Comparison of ENCODE assay signal across 13 mouse cellular contexts in the genomic region with DNA sequence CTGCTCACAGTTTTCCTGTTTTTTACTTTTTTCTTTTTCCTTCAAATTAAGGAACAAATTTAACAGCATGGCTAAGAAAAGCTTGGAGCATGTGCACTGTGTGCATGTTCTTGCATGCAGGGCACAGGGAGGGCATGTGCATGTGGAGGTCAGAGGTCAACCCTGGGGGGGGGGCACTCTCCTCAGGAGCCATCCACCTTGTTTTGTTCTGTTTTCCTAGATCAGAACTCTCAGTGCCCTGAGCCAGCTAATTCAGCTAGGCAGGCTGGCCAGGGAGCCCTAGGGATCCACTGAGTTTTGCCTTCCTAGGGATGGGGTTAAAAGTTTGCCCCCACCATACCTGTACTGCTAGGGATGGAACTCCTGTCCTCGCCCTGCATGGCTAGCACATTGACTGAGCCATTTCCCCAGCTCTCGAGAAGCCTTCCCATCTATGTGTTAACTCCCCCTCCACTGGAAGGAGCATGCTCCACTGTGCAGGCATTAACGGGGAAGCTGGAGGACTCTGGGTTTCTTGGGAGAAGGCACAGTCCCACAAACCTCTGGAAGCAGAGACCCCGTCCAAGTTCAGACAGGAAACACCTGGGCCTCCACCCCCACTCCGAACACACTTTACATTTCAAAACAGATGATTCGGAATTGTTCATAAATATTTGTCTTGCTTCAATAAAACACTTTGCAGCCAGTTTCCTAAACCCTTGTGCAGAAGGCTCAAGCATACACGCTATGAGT.
A peak's percentile ranks its signal among the peaks of the same experiment; 100 is the strongest.
DNase-seq lines count a peak whose midpoint lies in the region; ATAC-seq and TF ChIP-seq lines count a peak whose summit lies in the region.
"Had no signal": no experiment of that assay in that cellular context is flagged by ENCODE, and none has a peak within 500 bp of the region (broad histone marks: within the 10 kb centered on the region; RNA-seq: fewer than 3 reads in every experiment).

No protein-coding gene starts in this region.

- H3K27me3 ChIP-seq in heart, embryonic 11.5 days (ENCODE audit: control insufficient read depth, insufficient read depth, low read length): no peaks in the 10 kb centered on the region
- H3K27me3 ChIP-seq in liver, embryonic 14.5 days (ENCODE audit: control insufficient read depth, insufficient read depth, low read length): no peaks in the 10 kb centered on the region
- H3K27me3 ChIP-seq in liver, embryonic 11.5 days (replicated peaks; ENCODE audit: control insufficient read depth, insufficient read depth, low read length): no peaks in the 10 kb centered on the region
- H3K27me3 ChIP-seq in limb, embryonic 15.5 days: no peaks in the 10 kb centered on the region
- H3K27me3 ChIP-seq: Patski had no signal

- no peaks in the 10 kb centered on the region for H3K36me3 ChIP-seq in heart, embryonic 11.5 days (ENCODE audit: control insufficient read depth, insufficient read depth, low read length)
- H3K36me3 ChIP-seq in liver, embryonic 14.5 days (replicated peaks; ENCODE audit: control insufficient read depth, insufficient read depth, low read depth): no peaks in the 10 kb centered on the region
- no peaks in the 10 kb centered on the region for H3K36me3 ChIP-seq in liver, embryonic 11.5 days (ENCODE audit: control insufficient read depth, insufficient read depth, low read length)
- H3K36me3 ChIP-seq in limb, embryonic 15.5 days: 0 out of 2 replicates have a peak, but pooled peaks cover 2% of the 10 kb centered on the region
- H3K36me3 ChIP-seq: hindbrain, embryonic 13.5 days had no signal

- H3K9me3 ChIP-seq in heart, embryonic 11.5 days (replicated peaks; ENCODE audit: control insufficient read depth, low read length): no peaks in the 10 kb centered on the region
- H3K9me3 ChIP-seq in liver, embryonic 14.5 days (ENCODE audit: control insufficient read depth, low read length): no peaks in the 10 kb centered on the region
- H3K9me3 ChIP-seq in liver, embryonic 11.5 days (ENCODE audit: control insufficient read depth, low read length): no peaks in the 10 kb centered on the region
- H3K9me3 ChIP-seq in limb, embryonic 15.5 days: no peaks in the 10 kb centered on the region
- H3K9me3 ChIP-seq: hindbrain, embryonic 13.5 days had no signal

- WGBS in heart, embryonic 11.5 days (ENCODE audit: insufficient replicate concordance): 51% methylated on average over 7 of the region's 7 CpGs
- 64% methylated on average over 7 of the region's 7 CpGs for WGBS in liver, embryonic 14.5 days (ENCODE audit: insufficient replicate concordance)
- 57% methylated on average over 7 of the region's 7 CpGs for WGBS in liver, embryonic 11.5 days
- WGBS in limb, embryonic 15.5 days: 32% methylated on average over 7 of the region's 7 CpGs

- no peak for TF ChIP-seq EP300 in liver, embryonic 14.5 days (IDR thresholded peaks at IDR 0.05; ENCODE audit: low read depth)

- DNase-seq in heart, postnatal 25 days (ENCODE audit: low spot score): no peak
- no peak for DNase-seq in liver, embryonic 14.5 days (ENCODE audit: low read depth in 3 of 3, low spot score in 3 of 3)
- DNase-seq in liver, embryonic 11.5 days (ENCODE audit: low spot score): no peak
- DNase-seq in kidney, adult 8-10 months: peak; percentile 17 to 37
- DNase-seq in B cell, adult 2 months: no peak
- DNase-seq in gastrocnemius, adult 18-20 months (ENCODE audit: low spot score): no peak
- DNase-seq: adrenal gland, postnatal 14 days; cerebellum, adult 2 months; lung, postnatal 4 days had no signal

- no peak overlapping the region for H3K4me3 ChIP-seq in heart, embryonic 11.5 days (ENCODE audit: low read depth, low read length)
- H3K4me3 ChIP-seq in liver, embryonic 14.5 days (ENCODE audit: insufficient read depth in 1 of 2, low read depth in 2 of 2, low read length in 2 of 2): no peak overlapping the region
- no peak overlapping the region for H3K4me3 ChIP-seq in liver, embryonic 11.5 days (ENCODE audit: low read depth, low read length)
- H3K4me3 ChIP-seq in limb, embryonic 15.5 days: no peak overlapping the region
- H3K4me3 ChIP-seq: hindbrain, embryonic 13.5 days had no signal

- H3K27ac ChIP-seq in heart, embryonic 11.5 days (ENCODE audit: low read depth, low read length): 0 out of 2 replicates have a peak overlapping the region, but pooled peaks have one; percentile 25
- peak overlapping the region; percentile 78 for H3K27ac ChIP-seq in liver, embryonic 14.5 days
- no peak overlapping the region for H3K27ac ChIP-seq in liver, embryonic 11.5 days (ENCODE audit: low read depth, low read length)
- H3K27ac ChIP-seq in limb, embryonic 15.5 days: peak overlapping the region; percentile 34; the same call in 1 of the 2 replicates
- H3K27ac ChIP-seq: hindbrain, embryonic 13.5 days had no signal

- H3K4me2 ChIP-seq in heart, embryonic 11.5 days: no peak overlapping the region
- peak overlapping the region; percentile 67 for H3K4me2 ChIP-seq in liver, embryonic 14.5 days (ENCODE audit: low read depth)
- H3K4me2 ChIP-seq in liver, embryonic 11.5 days: no peak overlapping the region
- no peak overlapping the region for H3K4me2 ChIP-seq in limb, embryonic 15.5 days
- H3K4me2 ChIP-seq: hindbrain, embryonic 13.5 days had no signal

- no peak for ATAC-seq in heart, embryonic 11.5 days (replicated peaks; ENCODE audit: insufficient number of reproducible peaks, low FRiP score, low TSS enrichment)
- no peak for ATAC-seq in liver, embryonic 14.5 days (ENCODE audit: insufficient read depth)
- no peak for ATAC-seq in liver, embryonic 11.5 days (replicated peaks; ENCODE audit: low FRiP score)
- ATAC-seq in limb, embryonic 15.5 days (ENCODE audit: insufficient number of reproducible peaks, low FRiP score, low TSS enrichment, low read depth): peak; percentile 50
- ATAC-seq: Patski had no signal

- H3K9ac ChIP-seq in heart, embryonic 11.5 days (ENCODE audit: low read depth, low read length): no peak overlapping the region
- no peak overlapping the region for H3K9ac ChIP-seq in liver, embryonic 14.5 days (replicated peaks)
- no peak overlapping the region for H3K9ac ChIP-seq in liver, embryonic 11.5 days (ENCODE audit: low read depth, low read length)
- H3K9ac ChIP-seq in limb, embryonic 15.5 days: no peak overlapping the region
- H3K9ac ChIP-seq: hindbrain, embryonic 13.5 days had no signal

- TF ChIP-seq CTCF in liver, embryonic 14.5 days (IDR thresholded peaks at IDR 0.05; ENCODE audit: low read depth): no peak

- H3K4me1 ChIP-seq in heart, embryonic 11.5 days (ENCODE audit: control insufficient read depth, insufficient read depth, low read length): peaks cover 58% of the 10 kb centered on the region
- peaks cover 25 to 34% of the 10 kb centered on the region in 2 experiments for H3K4me1 ChIP-seq in liver, embryonic 14.5 days (replicated peaks; ENCODE audit: control insufficient read depth in 2 of 2, insufficient read depth in 2 of 2, low read length in 1 of 2)
- peaks cover 13% of the 10 kb centered on the region for H3K4me1 ChIP-seq in liver, embryonic 11.5 days (replicated peaks; ENCODE audit: control insufficient read depth, insufficient read depth, low read length)
- peaks cover 54% of the 10 kb centered on the region for H3K4me1 ChIP-seq in limb, embryonic 15.5 days

- intact Hi-C loops in heart, postnatal 25 days (cut with DNase I): no loop called here

Comparison
In these comparisons a context has a peak if more than half of its experiments do, and no peak if none do; other contexts are left out.
1. DNase-seq: peak in kidney, adult 8-10 months (2 of 2); none in heart, postnatal 25 days (single experiment), liver, embryonic 14.5 days (0 of 3), liver, embryonic 11.5 days (single experiment), B cell, adult 2 months (0 of 2) and gastrocnemius, adult 18-20 months (single experiment).